Mouse (Mus musculus) ovary, adult 18-20 months (tissue): ENCODE results near the gene Cdc6.

Source experiments
- DNase-seq: peaks from one replicate; pipeline ENCODE4 v3.0.0; 2022; ENCODE audit warnings: low spot score, mixed read lengths

Cdc6 gene

GRCm38 (mm10) chr11:98907437-98908173 lies at the start of gene Cdc6:
TSS of gene Cdc6 (plus strand) at chr11:98907801.
- peak; percentile 95 for DNase-seq

GRCm38 (mm10) chr11:98858759-98859731 lies 48.6 kb upstream of the Cdc6 start:
- peak; percentile 61 for DNase-seq

- DNase-seq, result peak; percentile 90
Observed at GRCm38 (mm10) chr11:98863028-98863750, 44.4 kb upstream of the Cdc6 start, which contains the start of gene Wipf2. TSS of gene Wipf2 (plus strand) at chr11:98863638.

- DNase-seq, result peak; percentile 30
Observed at GRCm38 (mm10) chr11:98863751-98864429, 43.7 kb upstream of the Cdc6 start.

- no peak for DNase-seq
Observed at GRCm38 (mm10) chr11:98867293-98867692, 40.3 kb upstream of the Cdc6 start.

GRCm38 (mm10) chr11:98869906-98870305 lies 37.7 kb upstream of the Cdc6 start:
- DNase-seq, result no peak

GRCm38 (mm10) chr11:98870791-98871190 lies 36.8 kb upstream of the Cdc6 start:
- DNase-seq, result no peak

GRCm38 (mm10) chr11:98871416-98871815 lies 36.2 kb upstream of the Cdc6 start:
- no peak for DNase-seq

GRCm38 (mm10) chr11:98872040-98872439 lies 35.6 kb upstream of the Cdc6 start:
- no peak for DNase-seq

GRCm38 (mm10) chr11:98873900-98874299 lies 33.7 kb upstream of the Cdc6 start:
- no peak for DNase-seq

- no peak for DNase-seq
Observed at GRCm38 (mm10) chr11:98877001-98877400, 30.6 kb upstream of the Cdc6 start.

GRCm38 (mm10) chr11:98887703-98888102 lies 19.9 kb upstream of the Cdc6 start:
- DNase-seq, result no peak

GRCm38 (mm10) chr11:98889077-98889476 lies 18.5 kb upstream of the Cdc6 start:
- no peak for DNase-seq

- DNase-seq, result no peak
Observed at GRCm38 (mm10) chr11:98889977-98890376, 17.6 kb upstream of the Cdc6 start.

GRCm38 (mm10) chr11:98892426-98892825 lies 15.2 kb upstream of the Cdc6 start:
- no peak for DNase-seq

- DNase-seq, result no peak
Observed at GRCm38 (mm10) chr11:98900529-98901125, 7.0 kb upstream of the Cdc6 start.

- no peak for DNase-seq
Observed at GRCm38 (mm10) chr11:98902621-98903245, 4.9 kb upstream of the Cdc6 start.

GRCm38 (mm10) chr11:98904577-98904976 lies 3.0 kb upstream of the Cdc6 start:
- DNase-seq, result no peak

- no peak for DNase-seq
Observed at GRCm38 (mm10) chr11:98905033-98905432, 2.6 kb upstream of the Cdc6 start.

GRCm38 (mm10) chr11:98905583-98905982 lies 2.0 kb upstream of the Cdc6 start:
- no peak for DNase-seq

- DNase-seq, result no peak
Observed at GRCm38 (mm10) chr11:98907063-98907436, 551 bp upstream of the Cdc6 start.
